Mouse (Mus musculus) bone marrow, adult 2 months (tissue): Measurements from ENCODE around the gene Stim2.

ENCODE experiments used
- CTCF ChIP-seq: fragments of 200-500 bp; IDR thresholded peaks from 2 replicates; pipeline ENCODE4 v1.5.1; 2011; ENCODE audit warnings: low read length, control low read depth; ENCODE audit not compliant: control insufficient read depth, insufficient read depth
- POLR2A ChIP-seq: fragments of 200-500 bp; IDR thresholded peaks from 2 replicates; pipeline ENCODE4 v1.6.1; 2011; ENCODE audit warnings: low read depth, mild to moderate bottlenecking, control low read depth, low read length, borderline replicate concordance; ENCODE audit not compliant: control insufficient read depth

GRCm38 (mm10) chr5:54073291-54073690 is 75.0 kb downstream of the Stim2 start:
- TF ChIP-seq CTCF (no peak), POLR2A (no peak)
